Mouse (Mus musculus): ENCODE data around the gene Tfb2m.

The Tfb2m gene

GRCm38 (mm10) chr1:179488520-179488919 is 57.5 kb downstream of the Tfb2m start:
- no peak for DNase-seq

GRCm38 (mm10) chr1:179487990-179488389 is 58.1 kb downstream of the Tfb2m start:
- no peak for DNase-seq

DNA sequence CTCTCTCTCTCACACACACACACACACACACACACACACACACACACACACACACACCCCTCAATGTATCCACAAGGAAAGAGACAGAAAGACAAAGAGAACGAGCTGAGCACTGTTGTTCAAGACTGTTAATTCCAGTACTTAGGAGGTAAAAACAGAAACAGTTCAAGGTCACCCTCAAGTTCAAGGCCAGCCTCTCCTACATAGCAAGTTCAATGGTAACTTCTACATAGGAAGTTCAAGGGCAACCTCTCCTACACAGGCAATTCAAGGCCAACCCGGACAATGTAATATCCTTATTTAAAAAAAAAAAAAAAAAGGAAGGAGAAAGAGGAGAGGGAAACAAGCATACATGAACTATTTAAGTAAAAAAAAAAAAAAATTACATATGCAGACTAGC is 58.8 kb downstream of the Tfb2m start:
- DNase-seq = no peak

- no peak for DNase-seq
These were observed 60.1 kb downstream of the Tfb2m start for GRCm38 (mm10) chr1:179485784-179486540.

DNA sequence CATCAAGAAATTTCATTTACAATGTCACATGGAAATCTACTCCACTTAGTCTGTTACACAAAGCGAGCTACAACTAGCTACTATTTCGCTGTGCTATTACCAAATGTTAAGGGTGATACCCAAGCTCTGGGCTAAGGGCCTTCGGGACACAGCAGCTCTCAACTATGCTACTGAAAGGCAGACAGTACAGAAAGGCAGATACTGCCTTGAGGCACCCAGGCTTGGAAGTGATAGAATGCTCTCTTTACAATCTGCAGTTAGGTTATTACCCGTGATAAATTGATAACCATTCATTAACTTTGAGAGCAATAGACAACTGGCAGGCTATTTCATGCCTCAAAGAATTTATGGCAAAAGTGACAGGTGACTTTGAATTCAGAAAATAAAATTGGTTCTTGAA is 65.2 kb downstream of the Tfb2m start:
- no peak for DNase-seq

Measured in lung, postnatal 36 days (tissue).